Mouse (Mus musculus) brain, embryonic 14.5 days (tissue): ENCODE data around the gene Slc16a7.

Experiments used
- CTCF ChIP-seq: fragments of 200-500 bp; IDR thresholded peaks from 2 replicates; pipeline ENCODE4 v1.5.1; 2012; ENCODE audit warnings: inconsistent platforms, mild to moderate bottlenecking, moderate library complexity, borderline replicate concordance; ENCODE audit not compliant: insufficient read depth, insufficient read length; ENCODE audit errors: extremely low read depth
- POLR2A ChIP-seq: fragments of 200-500 bp; IDR thresholded peaks from 2 replicates; pipeline ENCODE4 v1.6.1; 2012; ENCODE audit warnings: mild to moderate bottlenecking, inconsistent platforms, borderline replicate concordance; ENCODE audit not compliant: poor library complexity, insufficient read depth, insufficient read length, severe bottlenecking; ENCODE audit errors: extremely low read depth

DNA sequence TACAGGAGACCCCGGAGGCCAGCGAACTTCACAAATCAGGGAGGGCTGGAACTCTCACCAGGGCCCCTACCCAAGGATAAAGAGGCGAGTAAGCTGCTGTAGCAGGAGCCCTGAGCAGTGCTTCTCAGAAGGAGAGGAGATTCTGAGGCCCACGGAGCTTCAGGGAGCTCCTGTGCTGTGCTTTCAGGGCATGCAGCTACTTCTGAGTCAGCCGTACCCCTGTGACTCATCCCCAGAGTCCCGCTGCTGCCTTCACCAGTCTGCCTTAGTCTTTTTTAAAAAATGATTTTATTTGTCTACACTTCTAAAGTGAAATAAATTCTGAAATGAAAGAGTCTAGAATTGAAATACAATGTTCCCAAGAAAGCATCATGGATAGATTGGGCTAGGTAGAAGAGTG, 91.2 kb downstream of the Slc16a7 start:
- TF ChIP-seq CTCF: no peak
- TF ChIP-seq POLR2A: no peak
